In the genomic region with DNA sequence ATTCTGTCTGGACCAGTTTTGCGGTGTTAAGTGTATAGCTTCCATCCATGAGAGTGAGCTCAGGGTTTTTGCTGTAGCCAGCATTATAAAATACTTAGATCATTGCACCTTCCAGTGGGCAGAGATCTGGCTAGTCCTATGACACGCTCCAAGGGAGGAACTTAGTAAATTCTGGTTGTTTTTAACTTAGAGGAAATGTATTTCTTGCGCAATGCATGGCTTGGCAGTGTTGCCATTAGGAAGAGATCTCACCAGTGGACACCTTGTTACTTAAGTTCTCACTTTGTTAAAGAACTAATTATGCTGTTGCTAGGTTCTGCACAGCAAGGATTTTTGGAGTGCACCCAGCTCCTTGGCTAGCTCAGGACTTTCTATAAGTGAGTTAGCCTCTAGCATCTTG, we compare ENCODE assay signal across 16 mouse cellular contexts.
"Had no signal": no experiment of that assay in that cellular context is flagged by ENCODE, and none has a peak within 500 bp of the region (broad histone marks: within the 10 kb centered on the region; RNA-seq: fewer than 3 reads in every experiment).

No protein-coding gene starts in this region.

- H3K27ac ChIP-seq: limb, embryonic 12.5 days; limb, embryonic 15.5 days; liver, embryonic 13.5 days; midbrain, embryonic 13.5 days; stomach, embryonic 15.5 days had no signal

- ATAC-seq: intestine, postnatal 0 days; midbrain, embryonic 13.5 days; midbrain, embryonic 16.5 days had no signal

- H3K4me1 ChIP-seq: limb, embryonic 12.5 days; limb, embryonic 15.5 days; liver, embryonic 13.5 days; midbrain, embryonic 13.5 days; stomach, embryonic 15.5 days had no signal

- DNase-seq: kidney, adult 8-10 months; kidney, postnatal 14 days; kidney, postnatal 4 days; left cerebral cortex, postnatal 4 days; liver, embryonic 13.5 days; lung, adult 2 months; lung, postnatal 14 days; lung, postnatal 4 days; spleen, adult 18-20 months; thymus, postnatal 25 days had no signal

- H3K9me3 ChIP-seq: limb, embryonic 12.5 days; limb, embryonic 15.5 days; liver, embryonic 13.5 days; midbrain, embryonic 13.5 days; stomach, embryonic 15.5 days had no signal

- H3K27me3 ChIP-seq: limb, embryonic 12.5 days; limb, embryonic 15.5 days; liver, embryonic 13.5 days; midbrain, embryonic 13.5 days; stomach, embryonic 15.5 days had no signal

- H3K4me3 ChIP-seq: limb, embryonic 12.5 days; limb, embryonic 15.5 days; liver, embryonic 13.5 days; midbrain, embryonic 13.5 days; stomach, embryonic 15.5 days had no signal
